Mouse (Mus musculus) myocyte (in vitro differentiated cells): Measurements from ENCODE around the gene Nutm1. TPM values are rescaled to one million over a fixed set of nuclear protein-coding genes. Genes with fewer than 3 reads are reported as not detected.

ENCODE experiments used
- H3K27me3 ChIP-seq: one replicate; pipeline ENCODE4 v1.6.1; 2011; ENCODE audit not compliant: control insufficient read depth, insufficient read depth, insufficient read length
- H3K36me3 ChIP-seq: one replicate; pipeline ENCODE4 v1.6.1; 2011; ENCODE audit not compliant: control insufficient read depth, insufficient read depth
- H3K4me2 ChIP-seq: one replicate; pipeline ENCODE4 v1.6.1; 2011; ENCODE audit warnings: low read depth, control low read depth
- H3K4me3 ChIP-seq: one replicate; pipeline ENCODE4 v1.5.1; 2011; ENCODE audit warnings: mild to moderate bottlenecking, control low read depth, moderate library complexity
- H3K79me2 ChIP-seq: one replicate; pipeline ENCODE4 v1.6.1; 2011; ENCODE audit not compliant: control insufficient read depth, insufficient read depth
- H3ac ChIP-seq: one replicate; pipeline ENCODE4 v1.6.1; 2011; ENCODE audit not compliant: control insufficient read depth, insufficient read length
- CEBPB ChIP-seq: IDR thresholded peaks from 2 replicates; pipeline ENCODE4 v1.6.1; 2011; ENCODE audit warnings: mild to moderate bottlenecking, moderate library complexity; ENCODE audit not compliant: poor library complexity, insufficient read depth, severe bottlenecking
- E2F4 ChIP-seq: IDR thresholded peaks from one replicate; pipeline ENCODE4 v1.6.1; 2011; ENCODE audit warnings: mild to moderate bottlenecking, control low read depth, moderate library complexity; ENCODE audit not compliant: insufficient read depth
- MAX ChIP-seq: IDR thresholded peaks from one replicate; pipeline ENCODE4 v1.6.1; 2011; ENCODE audit warnings: low read depth, mild to moderate bottlenecking, control low read depth
- MYOD1 ChIP-seq, 3 experiments: IDR thresholded peaks; one replicate each; pipeline ENCODE4 v1.6.1; 2011; ENCODE audit warnings: control low read depth in 2 of 3, low read depth in 2 of 3, mild to moderate bottlenecking in 2 of 3, moderate library complexity in 1 of 3; ENCODE audit not compliant: insufficient read length in 2 of 3, control insufficient read depth in 1 of 3
- MYOG ChIP-seq, 3 experiments: IDR thresholded peaks; one replicate each; pipeline ENCODE4 v1.6.1; 2011; ENCODE audit warnings: control low read depth in 2 of 3, low read depth in 2 of 3, mild to moderate bottlenecking in 2 of 3; ENCODE audit not compliant: insufficient read length in 2 of 3, control insufficient read depth in 1 of 3, insufficient read depth in 1 of 3
- POLR2A ChIP-seq: IDR thresholded peaks from one replicate; pipeline ENCODE4 v1.6.1; 2011; ENCODE audit warnings: low read depth, mild to moderate bottlenecking, control low read depth, moderate library complexity; ENCODE audit not compliant: insufficient read length
- POLR2AphosphoS2 ChIP-seq: IDR thresholded peaks from one replicate; pipeline ENCODE4 v1.6.1; 2011; ENCODE audit warnings: low read depth, control low read depth; ENCODE audit not compliant: insufficient read length
- REST ChIP-seq: IDR thresholded peaks from one replicate; pipeline ENCODE4 v1.6.1; 2011; ENCODE audit warnings: mild to moderate bottlenecking, control low read depth, moderate library complexity; ENCODE audit not compliant: insufficient read depth, insufficient read length
- SRF ChIP-seq: IDR thresholded peaks from one replicate; pipeline ENCODE4 v1.6.1; 2011; ENCODE audit warnings: low read depth; ENCODE audit not compliant: control insufficient read depth, insufficient read length
- TCF12 ChIP-seq: IDR thresholded peaks from one replicate; pipeline ENCODE4 v1.6.1; 2011; ENCODE audit warnings: mild to moderate bottlenecking, control low read depth; ENCODE audit not compliant: poor library complexity, insufficient read depth, severe bottlenecking
- TCF3 ChIP-seq: IDR thresholded peaks from one replicate; pipeline ENCODE4 v1.6.1; 2011; ENCODE audit warnings: low read depth, control low read depth; ENCODE audit not compliant: insufficient read length
- USF1 ChIP-seq: IDR thresholded peaks from one replicate; pipeline ENCODE4 v1.6.1; 2011; ENCODE audit warnings: low read depth, mild to moderate bottlenecking, control low read depth, moderate library complexity
- polyA plus RNA-seq: library from polyadenylated mRNA; unstranded; fragments of >200 nt; fragmentation: generic; extraction: Trizol; gene quantifications from one replicate; pipeline ENCODE4 v1.2.1, GENCODE M21; 2012; ENCODE audit warnings: missing spikeins

Nutm1 gene
- polyA plus RNA-seq, 1 experiment: not detected

- H3K79me2 ChIP-seq: peaks cover 19% of the 10 kb centered on the region
- no peak for TF ChIP-seq E2F4
Observed at GRCm38 (mm10) chr2:112262779-112263295, 3.7 kb upstream of the Nutm1 start.

GRCm38 (mm10) chr2:112261748-112262653 is 2.9 kb upstream of the Nutm1 start, which contains the start of gene Nop10:
Nop10 (plus strand) TSS chr2:112261926.
- peaks cover 15% of the 10 kb centered on the region for H3K79me2 ChIP-seq
- H3K36me3 ChIP-seq: peaks cover 5% of the 10 kb centered on the region
- H3ac ChIP-seq: peak within 1 kb of the TSS; percentile 52
- TF ChIP-seq MYOG (IDR thresholded peaks at IDR 0.05; ENCODE audit: control insufficient read depth in 1 of 3, insufficient read depth in 1 of 3, insufficient read length in 2 of 3, low read depth in 2 of 3) (peak in 1 of 3 experiments; percentile 14), USF1 (peak; percentile 48), MAX (peak; percentile 40), TCF12 (no peak), TCF3 (no peak), MYOD1 (IDR thresholded peaks at IDR 0.05; ENCODE audit: control insufficient read depth in 1 of 3, insufficient read length in 2 of 3, low read depth in 2 of 3) (no peak), REST (no peak), POLR2A (peak; percentile 98), POLR2AphosphoS2 (peak; percentile 98), CEBPB (no peak), E2F4 (peak; percentile 40)
- H3K27me3 ChIP-seq: no peaks in the 10 kb centered on the region
- peak within 1 kb of the TSS; percentile 59 for H3K4me3 ChIP-seq
- peak within 1 kb of the TSS; percentile 90 for H3K4me2 ChIP-seq

More at GRCm38 (mm10) chr2:112262779-112263295, 3.7 kb upstream of the Nutm1 start:
- Histone ChIP-seq H3K4me2 (peak overlapping the region; percentile 90), H3ac (peak overlapping the region; percentile 52), H3K27me3 (no peaks in the 10 kb centered on the region), H3K36me3 (peaks cover 5% of the 10 kb centered on the region), H3K4me3 (peak overlapping the region; percentile 59)

- no peaks in the 10 kb centered on the region for H3K36me3 ChIP-seq
- no peak overlapping the region for H3ac ChIP-seq
- no peaks in the 10 kb centered on the region for H3K79me2 ChIP-seq
- no peak for TF ChIP-seq CEBPB
- no peak for TF ChIP-seq SRF
- TF ChIP-seq REST: no peak
- no peak for TF ChIP-seq TCF3
- TF ChIP-seq MYOG (IDR thresholded peaks at IDR 0.05; ENCODE audit: control insufficient read depth in 1 of 3, insufficient read depth in 1 of 3, insufficient read length in 2 of 3, low read depth in 2 of 3): no peak
- TF ChIP-seq USF1: no peak
- no peak for TF ChIP-seq MAX
- peak overlapping the region; percentile 7 for H3K4me2 ChIP-seq
- H3K27me3 ChIP-seq: no peaks in the 10 kb centered on the region
- no peak overlapping the region for H3K4me3 ChIP-seq
Observed at GRCm38 (mm10) chr2:112254675-112255515, 4.2 kb downstream of the Nutm1 start.

- TF ChIP-seq USF1 (no peak), POLR2A (no peak), TCF3 (no peak), MYOG (IDR thresholded peaks at IDR 0.05; ENCODE audit: control insufficient read depth in 1 of 3, insufficient read depth in 1 of 3, insufficient read length in 2 of 3, low read depth in 2 of 3) (no peak), TCF12 (no peak), MAX (no peak)
- H3K27me3 ChIP-seq: no peaks in the 10 kb centered on the region
Observed at GRCm38 (mm10) chr2:112249780-112250453, 9.2 kb downstream of the Nutm1 start.

More at GRCm38 (mm10) chr2:112249780-112250453, 9.2 kb downstream of the Nutm1 start:
- Histone ChIP-seq H3K4me2 (no peak overlapping the region), H3ac (no peak overlapping the region), H3K36me3 (peaks cover 6% of the 10 kb centered on the region), H3K4me3 (no peak overlapping the region), H3K79me2 (no peaks in the 10 kb centered on the region)
